Mouse (Mus musculus) gonadal fat pad, adult 2 months (tissue): ENCODE measurements around the gene H2-M5. TPM values are rescaled to one million over a fixed set of nuclear protein-coding genes. Genes with fewer than 3 reads are reported as not detected.

Experiments
- DNase-seq: peaks from one replicate; pipeline ENCODE4 v3.0.0-alpha.2; 2012; ENCODE audit warnings: low read depth
- polyA plus RNA-seq: library from polyadenylated mRNA; depleted of rRNA; stranded (reverse); fragments of >200 nt; gene quantifications from 2 replicates; pipeline ENCODE4 v1.2.3, GENCODE M21; 2012; rRNA removed

The H2-M5 gene
- polyA plus RNA-seq, 1 experiment, result 0.18 TPM

- DNase-seq, result no peak
Observed at GRCm38 (mm10) chr17:36948286-36948685, 41.1 kb downstream of the H2-M5 start.

- DNase-seq, result no peak
Observed at GRCm38 (mm10) chr17:36947051-36947819, 42.1 kb downstream of the H2-M5 start.

GRCm38 (mm10) chr17:36944121-36944775 lies 45.1 kb downstream of the H2-M5 start:
- DNase-seq, result no peak

- DNase-seq, result no peak
Observed at GRCm38 (mm10) chr17:36943691-36944090, 45.6 kb downstream of the H2-M5 start.

GRCm38 (mm10) chr17:36942791-36943471 lies 46.4 kb downstream of the H2-M5 start, which contains the start of gene Rnf39:
Gene Rnf39 (plus strand): TSS chr17:36942918.
- DNase-seq, result no peak

GRCm38 (mm10) chr17:36942391-36942790 lies 46.9 kb downstream of the H2-M5 start:
- DNase-seq, result no peak

- DNase-seq, result no peak
Observed at GRCm38 (mm10) chr17:36938056-36938455, 51.3 kb downstream of the H2-M5 start.

Other genes starting within 250 kb of the H2-M5 start
- gene H2-M10.5, start 216.6 kb downstream of the H2-M5 start, polyA plus RNA-seq, result not detected in 2 replicates
- gene H2-M10.6, start 177.4 kb downstream of the H2-M5 start, polyA plus RNA-seq, result not detected in 2 replicates
- gene Trim26, start 152.4 kb downstream of the H2-M5 start, polyA plus RNA-seq, result 39.2 and 43.9 TPM in 2 replicates
- gene Trim15, start 122.3 kb downstream of the H2-M5 start, polyA plus RNA-seq, result 0.15 TPM in 1 of 2 replicates, not detected in the other
- gene Trim10, start 120.0 kb downstream of the H2-M5 start, polyA plus RNA-seq, result 0.13 and 0.27 TPM in 2 replicates
- gene Trim40, start 99.4 kb downstream of the H2-M5 start, polyA plus RNA-seq, result not detected in 2 replicates
- gene Trim31, start 91.4 kb downstream of the H2-M5 start, polyA plus RNA-seq, result 0.04 TPM in 1 of 2 replicates, not detected in the other
- gene Rnf39, start 46.6 kb downstream of the H2-M5 start, polyA plus RNA-seq, result 1.1 TPM in 2 replicates
- 39.7 and 48.5 TPM in 2 replicates for gene Ppp1r11, start 37.8 kb downstream of the H2-M5 start, polyA plus RNA-seq
- gene Znrd1, start 31.0 kb downstream of the H2-M5 start, polyA plus RNA-seq, result 26.1 and 32.9 TPM in 2 replicates
- gene Znrd1as, start 30.9 kb downstream of the H2-M5 start, polyA plus RNA-seq, result 2.5 and 4.5 TPM in 2 replicates
- gene 2410137M14Rik, start 8.3 kb downstream of the H2-M5 start, polyA plus RNA-seq, result not detected in 2 replicates
- 4.5 and 4.7 TPM in 2 replicates for gene Zfp57, start 11.6 kb upstream of the H2-M5 start, polyA plus RNA-seq
- gene Mog, start 33.9 kb upstream of the H2-M5 start, polyA plus RNA-seq, result not detected in 2 replicates
- gene Gabbr1, start 56.4 kb upstream of the H2-M5 start, polyA plus RNA-seq, result 17.3 and 21.3 TPM in 2 replicates
- not detected in 2 replicates for gene Olfr90, start 99.0 kb upstream of the H2-M5 start, polyA plus RNA-seq
- not detected in 2 replicates for gene Olfr91, start 108.7 kb upstream of the H2-M5 start, polyA plus RNA-seq
- not detected in 2 replicates for gene Olfr92, start 130.6 kb upstream of the H2-M5 start, polyA plus RNA-seq
- gene Olfr93, start 172.0 kb upstream of the H2-M5 start, polyA plus RNA-seq, result not detected in 2 replicates
- gene Ubd, start 204.4 kb upstream of the H2-M5 start, polyA plus RNA-seq, result 0.55 and 0.59 TPM in 2 replicates
- not detected in 2 replicates for gene Olfr94, start 211.5 kb upstream of the H2-M5 start, polyA plus RNA-seq
- not detected in 2 replicates for gene Olfr95, start 223.6 kb upstream of the H2-M5 start, polyA plus RNA-seq
- not detected in 2 replicates for gene Olfr96, start 230.6 kb upstream of the H2-M5 start, polyA plus RNA-seq
- not detected in 2 replicates for gene Olfr97, start 247.8 kb upstream of the H2-M5 start, polyA plus RNA-seq